Mouse (Mus musculus): ENCODE measurements around the gene Slc12a5. TPM values are rescaled to one million over a fixed set of nuclear protein-coding genes. Genes with fewer than 3 reads are reported as not detected.

Gene Slc12a5
- polyA plus RNA-seq, 1 experiment from 2014 or later: 0.99 TPM

DNA sequence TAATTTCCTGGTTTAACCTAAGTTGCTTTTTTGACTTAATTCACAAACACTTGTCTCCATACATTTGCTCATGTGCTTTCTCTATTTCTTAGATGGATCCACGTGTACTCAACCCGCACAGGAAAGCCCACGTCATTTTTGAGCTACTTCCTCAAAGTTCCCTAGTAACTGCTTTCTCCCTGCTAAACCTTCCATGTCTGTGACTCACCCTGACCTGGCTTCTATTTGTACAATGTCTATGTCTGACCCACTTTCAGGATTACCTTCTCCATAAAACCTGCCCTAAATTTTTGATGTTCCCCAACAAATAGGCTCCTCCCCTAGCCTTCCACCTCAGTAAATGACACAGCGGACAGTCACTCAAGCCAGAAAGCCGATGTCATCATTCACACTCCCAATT, 54.3 kb downstream of the Slc12a5 start:
- no peaks in the 10 kb centered on the region for H3K4me1 ChIP-seq
- H3K36me3 ChIP-seq: peaks cover 96% of the 10 kb centered on the region
- H3K4me3 ChIP-seq: no peak overlapping the region
- no peaks in the 10 kb centered on the region for H3K27me3 ChIP-seq (ENCODE audit: low read depth, poor library complexity, severe bottlenecking)
- no peaks in the 10 kb centered on the region for H3K9me3 ChIP-seq (replicated peaks)
- no peak for DNase-seq (ENCODE audit: low spot score)
- 92% methylated on average over 5 of the region's 5 CpGs for WGBS
- H3K27ac ChIP-seq (replicated peaks): no peak overlapping the region

DNA sequence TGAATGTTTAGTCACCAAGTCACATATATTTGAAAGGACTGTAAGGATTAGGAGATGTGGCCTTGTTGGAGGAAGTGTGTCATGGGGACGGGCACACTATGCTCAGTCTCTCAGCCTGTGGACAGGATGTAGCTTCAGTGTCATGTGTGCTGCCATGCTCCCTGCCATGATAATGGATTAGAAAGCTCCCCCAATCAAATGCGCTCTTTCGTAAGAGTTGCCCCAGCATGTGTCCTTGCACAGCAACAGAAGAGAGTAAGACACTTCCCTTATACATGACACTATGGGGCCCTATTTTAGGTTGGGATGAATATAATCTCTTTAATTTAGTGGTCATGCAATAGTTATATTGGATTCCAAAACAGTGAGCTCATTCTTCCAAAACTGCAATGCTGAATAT, 59.9 kb downstream of the Slc12a5 start:
- Histone ChIP-seq H3K27ac (replicated peaks) (no peak overlapping the region), H3K36me3 (peaks cover 73% of the 10 kb centered on the region)

DNA sequence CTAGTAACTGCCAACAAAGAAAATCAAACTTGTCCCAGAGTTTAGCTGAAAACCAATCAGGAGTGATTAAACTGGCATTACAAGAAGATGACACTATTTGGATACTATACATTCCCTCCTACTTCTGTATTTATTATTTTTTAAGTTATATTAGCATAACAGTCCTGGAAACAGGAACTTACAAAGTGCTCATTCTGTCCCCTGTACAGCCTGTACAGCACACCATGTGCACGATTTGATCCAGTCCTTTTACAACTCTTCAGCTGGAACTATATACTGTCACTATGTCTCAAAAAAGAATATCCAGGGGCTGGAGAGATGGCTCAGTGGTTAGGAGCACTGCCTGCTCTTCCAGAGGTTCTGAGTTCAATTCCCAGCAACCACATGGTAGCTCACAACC, 66.6 kb downstream of the Slc12a5 start:
- Histone ChIP-seq H3K36me3 (peaks cover 26% of the 10 kb centered on the region), H3K27me3 (ENCODE audit: low read depth, poor library complexity, severe bottlenecking) (no peaks in the 10 kb centered on the region), H3K27ac (replicated peaks) (no peak overlapping the region), H3K4me3 (no peak overlapping the region), H3K4me1 (peaks cover 11% of the 10 kb centered on the region), H3K9me3 (replicated peaks) (no peaks in the 10 kb centered on the region)
- WGBS: 93% methylated on average over 1 of the region's 1 CpGs
- no peak for DNase-seq (ENCODE audit: low spot score)

More for the DNA sequence above, 59.9 kb downstream of the Slc12a5 start:
- H3K4me1 ChIP-seq: no peaks in the 10 kb centered on the region
- H3K27me3 ChIP-seq (ENCODE audit: low read depth, poor library complexity, severe bottlenecking): no peaks in the 10 kb centered on the region
- DNase-seq (ENCODE audit: low spot score): no peak
- no peaks in the 10 kb centered on the region for H3K9me3 ChIP-seq (replicated peaks)
- WGBS: 91% methylated on average over 3 of the region's 3 CpGs
- H3K4me3 ChIP-seq: no peak overlapping the region

DNA sequence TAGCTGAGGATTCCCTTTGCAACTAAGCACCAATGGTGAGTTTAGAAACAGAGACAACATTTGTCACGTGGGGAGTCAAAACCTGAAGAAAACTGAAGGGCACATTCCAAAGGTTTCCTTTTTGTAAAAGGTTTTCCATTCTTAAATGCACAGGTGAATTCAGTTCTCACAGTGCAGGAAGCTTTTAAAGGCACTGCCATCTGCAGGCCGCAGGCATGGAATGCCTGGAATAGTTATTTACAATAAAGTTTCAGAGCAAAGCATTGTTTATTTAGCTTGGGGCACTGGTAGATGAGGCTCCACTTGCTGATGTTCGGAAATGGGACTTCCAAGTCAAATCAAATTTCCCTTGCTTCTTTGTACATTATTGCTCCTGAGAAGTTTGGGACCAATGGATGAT, 71.9 kb downstream of the Slc12a5 start:
- H3K27me3 ChIP-seq (ENCODE audit: low read depth, poor library complexity, severe bottlenecking): no peaks in the 10 kb centered on the region
- no peak overlapping the region for H3K27ac ChIP-seq (replicated peaks)
- H3K9me3 ChIP-seq (replicated peaks): no peaks in the 10 kb centered on the region
- 67% methylated on average over 3 of the region's 3 CpGs for WGBS
- peaks cover 12% of the 10 kb centered on the region for H3K36me3 ChIP-seq
- H3K4me1 ChIP-seq: peaks cover 46% of the 10 kb centered on the region
- DNase-seq (ENCODE audit: low spot score): no peak
- H3K4me3 ChIP-seq: peak overlapping the region; percentile 92

DNA sequence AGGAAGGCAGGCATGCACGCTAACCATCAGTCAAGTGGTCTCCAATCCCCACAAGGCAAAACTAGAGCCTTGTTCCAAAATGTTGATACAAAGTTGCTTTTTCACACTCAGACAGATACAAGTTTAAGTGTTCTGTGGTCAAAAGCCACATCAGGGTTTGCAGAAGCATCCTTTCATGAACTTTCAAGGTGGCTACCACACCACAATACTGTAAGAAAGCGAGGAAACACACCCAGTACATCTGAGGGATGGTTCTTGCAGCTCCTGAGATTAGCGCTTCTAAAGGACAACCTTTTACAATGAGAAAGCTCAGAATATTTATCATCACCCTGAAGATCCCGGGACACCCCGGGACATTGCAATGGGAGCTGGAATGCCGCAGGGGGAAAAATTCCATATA, 72.7 kb downstream of the Slc12a5 start:
- H3K4me1 ChIP-seq: peaks cover 46% of the 10 kb centered on the region
- H3K36me3 ChIP-seq: peaks cover 12% of the 10 kb centered on the region
- peak overlapping the region; percentile 100; the same call in 1 of the 2 replicates for H3K27ac ChIP-seq (replicated peaks)
- H3K9me3 ChIP-seq (replicated peaks): no peaks in the 10 kb centered on the region
- no peak for DNase-seq (ENCODE audit: low spot score)
- H3K4me3 ChIP-seq: peak overlapping the region; percentile 92
- 61% methylated on average over 6 of the region's 6 CpGs for WGBS
- H3K27me3 ChIP-seq (ENCODE audit: low read depth, poor library complexity, severe bottlenecking): no peaks in the 10 kb centered on the region

DNA sequence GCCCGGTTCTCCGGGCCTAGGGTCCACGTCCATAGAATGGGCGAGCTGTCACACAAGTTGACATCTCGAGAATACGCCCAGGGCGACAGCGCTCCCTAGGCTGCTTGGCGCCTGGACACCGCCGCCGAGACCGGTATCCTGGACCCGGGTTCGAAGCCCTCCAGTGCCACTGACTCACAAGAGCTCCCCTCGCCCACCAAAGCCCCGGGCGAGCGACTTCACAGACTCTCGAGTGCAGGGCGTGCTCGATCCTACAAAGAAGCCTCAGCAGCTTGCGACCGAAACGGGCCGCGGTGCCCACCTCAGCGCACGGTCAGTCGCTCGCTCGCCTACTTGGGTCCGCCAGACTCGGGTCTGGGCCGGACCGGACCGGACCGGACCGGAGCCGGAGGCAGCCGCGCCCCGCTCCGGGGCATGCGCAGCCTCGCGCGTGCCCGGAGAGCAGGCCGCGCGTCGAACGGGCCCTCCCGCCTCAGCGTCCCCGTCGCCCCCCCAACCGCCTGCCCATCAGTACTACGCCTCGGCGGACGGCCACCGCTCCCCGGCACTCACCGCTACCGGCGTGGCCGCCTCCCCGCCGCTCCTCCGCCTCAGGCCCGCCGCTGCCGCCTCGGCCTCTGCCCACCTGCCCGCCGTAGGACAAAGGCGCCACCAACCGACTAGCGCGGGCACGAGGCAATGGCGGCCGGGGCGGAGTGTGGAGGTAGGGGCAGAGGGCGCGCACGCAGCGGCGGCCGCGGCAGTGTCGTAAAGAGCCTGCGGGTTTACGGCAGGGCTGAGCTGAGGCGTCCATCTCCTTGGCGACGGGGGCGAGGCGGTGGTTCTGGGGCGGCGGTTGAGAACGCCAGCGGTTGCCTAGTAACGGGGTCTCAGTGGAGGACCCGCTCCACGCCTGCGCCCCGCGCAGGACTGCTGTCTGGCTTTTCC, 73.8 kb downstream of the Slc12a5 start, which contains the start of gene Ncoa5:
TSS of gene Ncoa5 (minus strand) at position 737 of the 927 bp plus-strand sequence.
- peak; percentile 100 for DNase-seq (ENCODE audit: low spot score)
- Histone ChIP-seq H3K36me3 (peaks cover 12% of the 10 kb centered on the region), H3K4me3 (peak within 1 kb of the TSS; percentile 92), H3K9me3 (replicated peaks) (no peaks in the 10 kb centered on the region), H3K27me3 (ENCODE audit: low read depth, poor library complexity, severe bottlenecking) (no peaks in the 10 kb centered on the region), H3K27ac (replicated peaks) (peak within 1 kb of the TSS; percentile 100), H3K4me1 (peaks cover 46% of the 10 kb centered on the region)
- WGBS: under 1% methylated on average over 110 of the region's 111 CpGs

DNA sequence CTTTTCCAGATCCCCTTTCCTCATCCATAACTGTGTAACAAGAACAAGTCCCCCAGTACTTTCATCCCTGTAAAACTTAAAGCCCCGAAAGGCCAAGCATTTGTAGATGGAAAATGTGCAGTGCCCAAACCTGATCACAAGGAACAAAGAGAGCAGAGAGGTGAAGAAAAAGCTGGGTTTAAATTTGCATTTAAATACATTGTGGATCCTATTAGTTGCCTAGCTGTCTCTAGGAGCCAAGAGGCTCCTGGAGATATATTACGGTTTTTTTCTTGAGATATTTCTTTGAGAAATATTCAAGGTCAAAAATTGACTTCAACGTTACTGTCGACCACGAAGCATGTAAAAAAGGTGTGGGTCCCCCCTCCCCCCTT, 74.4 kb downstream of the Slc12a5 start:
- Histone ChIP-seq H3K36me3 (peaks cover 9% of the 10 kb centered on the region), H3K4me1 (peaks cover 46% of the 10 kb centered on the region), H3K4me3 (peak overlapping the region; percentile 92), H3K9me3 (replicated peaks) (no peaks in the 10 kb centered on the region), H3K27me3 (ENCODE audit: low read depth, poor library complexity, severe bottlenecking) (no peaks in the 10 kb centered on the region), H3K27ac (replicated peaks) (peak overlapping the region; percentile 100)
- WGBS: 32% methylated on average over 5 of the region's 5 CpGs
- no peak for DNase-seq (ENCODE audit: low spot score)

DNA sequence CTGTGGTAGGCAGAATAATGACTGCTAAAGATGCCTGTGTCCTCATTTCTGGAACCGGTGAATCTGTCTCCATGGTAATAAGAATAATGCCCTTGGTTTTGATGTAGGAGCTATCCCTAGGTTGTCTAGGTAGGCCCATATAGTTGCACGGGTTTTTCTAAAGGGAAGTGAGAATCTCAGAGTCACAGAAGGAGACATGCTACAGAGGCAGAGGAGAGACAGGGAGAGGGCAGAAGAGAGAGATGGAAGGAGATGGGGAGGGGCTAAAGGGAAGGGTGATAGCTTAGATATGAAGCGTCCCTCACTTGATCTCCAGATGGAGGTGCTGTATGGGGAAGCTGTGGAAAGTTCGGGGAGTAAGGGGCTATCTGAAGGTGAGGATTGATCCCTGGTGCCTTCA, 76.8 kb downstream of the Slc12a5 start:
- Histone ChIP-seq H3K36me3 (no peaks in the 10 kb centered on the region), H3K27ac (replicated peaks) (no peak overlapping the region; the same call in 1 of the 2 replicates), H3K27me3 (ENCODE audit: low read depth, poor library complexity, severe bottlenecking) (peaks cover 19% of the 10 kb centered on the region), H3K9me3 (replicated peaks) (no peaks in the 10 kb centered on the region), H3K4me1 (peaks cover 33% of the 10 kb centered on the region), H3K4me3 (no peak overlapping the region)
- no peak for DNase-seq (ENCODE audit: low spot score)
- WGBS: 69% methylated on average over 4 of the region's 4 CpGs

DNA sequence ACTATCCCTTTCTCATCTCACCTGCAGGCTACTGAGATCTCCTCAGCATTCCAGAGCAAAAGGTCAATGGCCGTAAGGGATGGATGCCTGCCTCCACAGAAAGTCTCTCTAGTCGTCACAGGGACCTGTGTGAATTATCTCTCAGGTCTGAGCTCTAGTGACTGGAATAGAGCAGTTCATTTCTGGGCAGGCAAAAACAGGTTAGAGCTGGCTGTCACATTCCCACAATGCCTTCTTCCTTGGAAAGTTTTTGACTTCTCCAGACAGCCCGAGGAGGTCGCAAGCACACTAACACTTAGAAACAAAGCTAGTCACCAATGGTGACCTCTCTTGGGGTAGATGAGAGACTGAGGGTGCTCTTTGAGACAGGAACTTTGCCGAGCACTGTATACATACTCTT, 81.5 kb downstream of the Slc12a5 start:
- WGBS: 79% methylated on average over 5 of the region's 5 CpGs

DNA sequence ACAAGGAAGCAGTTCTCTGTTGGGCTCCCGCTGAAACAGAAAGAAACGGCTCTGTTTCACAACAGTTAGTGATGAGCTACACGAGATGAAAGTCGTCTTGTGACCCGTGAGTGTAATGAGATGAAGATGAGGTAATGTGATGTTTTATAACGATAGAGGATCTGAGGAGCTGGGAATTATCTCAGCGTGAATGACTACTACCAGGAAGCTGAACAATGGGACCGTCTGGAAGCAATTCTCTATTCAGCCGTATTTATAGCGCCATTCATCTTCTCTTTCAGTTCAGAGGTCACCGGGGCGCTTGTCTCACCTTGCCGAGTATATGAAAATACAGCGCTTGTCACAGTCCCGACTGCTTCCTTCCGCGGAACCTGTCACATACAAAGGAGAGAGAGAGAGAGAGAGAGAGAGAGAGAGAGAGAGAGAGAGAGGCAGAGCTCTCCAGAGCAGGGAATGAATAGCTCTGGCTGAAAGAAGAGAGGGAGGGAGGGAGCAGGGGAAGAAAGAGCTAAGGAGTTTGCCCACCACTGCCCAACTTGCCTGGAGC, 82.6 kb downstream of the Slc12a5 start:
- H3K4me3 ChIP-seq: peak overlapping the region; percentile 39
- 13% methylated on average over 17 of the region's 17 CpGs for WGBS
- peak; percentile 35 for DNase-seq (ENCODE audit: low spot score)
- peaks cover 22% of the 10 kb centered on the region for H3K4me1 ChIP-seq
- no peaks in the 10 kb centered on the region for H3K9me3 ChIP-seq (replicated peaks)
- peaks cover 29% of the 10 kb centered on the region for H3K27me3 ChIP-seq (ENCODE audit: low read depth, poor library complexity, severe bottlenecking)
- peak overlapping the region; percentile 65 for H3K27ac ChIP-seq (replicated peaks)
- no peaks in the 10 kb centered on the region for H3K36me3 ChIP-seq

More for the DNA sequence above, 81.5 kb downstream of the Slc12a5 start:
- Histone ChIP-seq H3K27me3 (ENCODE audit: low read depth, poor library complexity, severe bottlenecking) (peaks cover 29% of the 10 kb centered on the region), H3K4me1 (peaks cover 22% of the 10 kb centered on the region), H3K27ac (replicated peaks) (no peak overlapping the region), H3K9me3 (replicated peaks) (no peaks in the 10 kb centered on the region), H3K4me3 (no peak overlapping the region), H3K36me3 (no peaks in the 10 kb centered on the region)
- no peak for DNase-seq (ENCODE audit: low spot score)

DNA sequence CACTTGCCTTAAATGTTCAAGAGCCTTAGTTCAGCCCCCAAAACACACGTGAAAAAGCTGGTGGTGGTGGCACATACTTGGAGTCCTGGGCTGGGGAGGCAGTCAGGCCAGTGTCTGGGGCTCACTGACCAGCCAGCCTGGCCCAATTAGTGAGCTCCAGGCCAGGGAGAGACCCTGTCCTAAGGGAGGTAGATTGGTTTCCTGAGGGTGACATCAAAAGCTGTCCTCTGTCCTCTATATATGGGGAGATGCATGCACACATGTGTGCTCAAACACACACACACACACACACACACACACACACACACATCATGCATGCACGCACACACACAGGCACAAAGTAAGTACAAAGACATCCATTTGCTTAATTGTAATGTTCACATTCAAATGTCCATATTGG, 83.1 kb downstream of the Slc12a5 start:
- H3K27ac ChIP-seq (replicated peaks): peak overlapping the region; percentile 65
- H3K36me3 ChIP-seq: no peaks in the 10 kb centered on the region

DNA sequence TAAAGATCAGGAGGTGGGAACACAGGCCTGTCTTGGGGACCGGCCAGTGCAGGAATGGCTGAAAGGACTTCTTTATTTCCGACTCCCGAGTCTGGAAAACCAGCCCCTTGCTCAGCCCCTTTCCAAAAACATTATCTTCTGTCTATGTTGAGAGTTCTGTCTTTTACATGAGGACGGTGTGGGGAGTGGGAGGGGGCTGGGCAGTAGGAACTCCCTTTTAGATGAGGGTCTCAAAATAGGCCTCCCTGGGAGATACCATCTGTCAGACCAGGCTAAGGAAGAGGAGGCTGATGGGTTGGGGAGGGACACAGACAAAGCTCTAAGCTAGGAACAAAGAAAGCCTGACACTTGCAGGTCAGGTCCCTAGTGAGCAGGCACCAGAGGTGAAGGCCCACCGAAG, 88.4 kb downstream of the Slc12a5 start:
- peak overlapping the region; percentile 29; the same call in 1 of the 2 replicates for H3K27ac ChIP-seq (replicated peaks)

More for the DNA sequence above, 83.1 kb downstream of the Slc12a5 start:
- peak overlapping the region; percentile 39; the same call in 1 of the 2 replicates for H3K4me3 ChIP-seq
- no peak for DNase-seq (ENCODE audit: low spot score)
- no peaks in the 10 kb centered on the region for H3K9me3 ChIP-seq (replicated peaks)
- H3K4me1 ChIP-seq: peaks cover 22% of the 10 kb centered on the region
- peaks cover 29% of the 10 kb centered on the region for H3K27me3 ChIP-seq (ENCODE audit: low read depth, poor library complexity, severe bottlenecking)
- WGBS: 62% methylated on average over 2 of the region's 2 CpGs

More for the DNA sequence above, 88.4 kb downstream of the Slc12a5 start:
- Histone ChIP-seq H3K36me3 (no peaks in the 10 kb centered on the region), H3K9me3 (replicated peaks) (no peaks in the 10 kb centered on the region), H3K27me3 (ENCODE audit: low read depth, poor library complexity, severe bottlenecking) (peaks cover 8% of the 10 kb centered on the region; the same call in 1 of the 2 replicates), H3K4me1 (peaks cover 33% of the 10 kb centered on the region), H3K4me3 (no peak overlapping the region)
- no peak for DNase-seq (ENCODE audit: low spot score)
- 66% methylated on average over 5 of the region's 5 CpGs for WGBS
